Comparison of ENCODE assay signal across 8 mouse cellular contexts in genomic region chr11:94880896-94881840, GRCm38 (mm10). TPM values are rescaled to one million over a fixed set of nuclear protein-coding genes. Genes with fewer than 3 reads are reported as not detected.
DNase-seq lines count a peak whose midpoint lies in the region; ATAC-seq and TF ChIP-seq lines count a peak whose summit lies in the region.

No protein-coding gene starts in this region.

- H3K36me3 ChIP-seq in kidney, adult 2 months (ENCODE audit: control insufficient read depth, insufficient read depth, low read length) = no peaks in the 10 kb centered on the region
- H3K36me3 ChIP-seq in heart, postnatal 0 days (replicated peaks; ENCODE audit: control insufficient read depth, insufficient read depth, low read length) = no peaks in the 10 kb centered on the region
- no peaks in the 10 kb centered on the region for H3K36me3 ChIP-seq in midbrain, embryonic 14.5 days (ENCODE audit: control insufficient read depth, insufficient read depth, low read length)

- DNase-seq in kidney, postnatal 14 days = peak; percentile 37
- no peak for DNase-seq in kidney, adult 2 months
- DNase-seq in embryo, embryonic 11 days = peak; percentile 79
- no peak for DNase-seq in heart, postnatal 0 days (ENCODE audit: low spot score)
- peak; percentile 52 for DNase-seq in midbrain, embryonic 14.5 days
- DNase-seq in urinary bladder, postnatal 10 days (ENCODE audit: low spot score) = no peak
- DNase-seq in cerebellum, adult 11-12 months = no peak

- H3K27ac ChIP-seq in kidney, adult 2 months (ENCODE audit: insufficient read depth, low read depth, low read length) = no peak overlapping the region
- peak overlapping the region; percentile 73 for H3K27ac ChIP-seq in heart, postnatal 0 days (ENCODE audit: low read depth)
- no peak overlapping the region for H3K27ac ChIP-seq in midbrain, embryonic 14.5 days (replicated peaks; ENCODE audit: low read depth, low read length)

- no peaks in the 10 kb centered on the region for H3K4me1 ChIP-seq in kidney, adult 2 months (ENCODE audit: control insufficient read depth, insufficient read depth, low read length)
- H3K4me1 ChIP-seq in heart, postnatal 0 days (ENCODE audit: control insufficient read depth, insufficient read depth) = 0 out of 2 replicates have a peak, but pooled peaks cover 8% of the 10 kb centered on the region
- peaks cover 5% of the 10 kb centered on the region; the same call in 1 of the 2 replicates for H3K4me1 ChIP-seq in midbrain, embryonic 14.5 days (ENCODE audit: control insufficient read depth, insufficient read depth, low read length)

- peak overlapping the region; percentile 57 for H3K4me2 ChIP-seq in heart, postnatal 0 days (ENCODE audit: low read depth, low read length)
- peak overlapping the region; percentile 50 for H3K4me2 ChIP-seq in midbrain, embryonic 14.5 days (ENCODE audit: low read length)

- H3K9me3 ChIP-seq in heart, postnatal 0 days (replicated peaks; ENCODE audit: control insufficient read depth, low read length) = no peaks in the 10 kb centered on the region
- H3K9me3 ChIP-seq in midbrain, embryonic 14.5 days (ENCODE audit: control insufficient read depth, low read length) = no peaks in the 10 kb centered on the region

- peak overlapping the region; percentile 41; the same call in 1 of the 2 replicates for H3K9ac ChIP-seq in heart, postnatal 0 days (replicated peaks; ENCODE audit: low read depth, low read length)
- no peak overlapping the region; the same call in 1 of the 2 replicates for H3K9ac ChIP-seq in midbrain, embryonic 14.5 days (replicated peaks; ENCODE audit: low read length)

- TF ChIP-seq EP300 in heart, postnatal 0 days (IDR thresholded peaks at IDR 0.05; ENCODE audit: low read depth) = no peak

- no peak for TF ChIP-seq CTCF in kidney, adult 2 months (conservative IDR thresholded peaks at IDR 0.05; ENCODE audit: insufficient read depth, insufficient read length, low read depth, low read length)
- TF ChIP-seq CTCF in heart, postnatal 0 days (IDR thresholded peaks at IDR 0.05; ENCODE audit: low read depth) = no peak

- no peak overlapping the region for H3K4me3 ChIP-seq in kidney, adult 2 months (ENCODE audit: insufficient read depth, low read depth, low read length)
- peak overlapping the region; percentile 22 for H3K4me3 ChIP-seq in heart, postnatal 0 days (ENCODE audit: low read depth, low read length)
- peak overlapping the region; percentile 20 for H3K4me3 ChIP-seq in midbrain, embryonic 14.5 days (replicated peaks; ENCODE audit: low read depth, low read length)

- 15% methylated on average over 27 of the region's 27 CpGs for WGBS in kidney, adult 2 months
- 8% methylated on average over 27 of the region's 27 CpGs for WGBS in heart, postnatal 0 days
- WGBS in midbrain, embryonic 14.5 days = 4% methylated on average over 27 of the region's 27 CpGs

- no peak for TF ChIP-seq POLR2A in kidney, adult 2 months (IDR thresholded peaks at IDR 0.05; ENCODE audit: low read depth, low read length)

- peak; percentile 21; the same call in 1 of the 2 replicates for ATAC-seq in heart, postnatal 0 days (ENCODE audit: insufficient read depth, low read depth)
- ATAC-seq in midbrain, embryonic 14.5 days (ENCODE audit: low FRiP score, low TSS enrichment) = no peak
- no peak for ATAC-seq in activated CD4-positive, CD25-positive, alpha-beta regulatory T cell, adult 4 months

- H3K27me3 ChIP-seq in kidney, adult 2 months (replicated peaks; ENCODE audit: control insufficient read depth, insufficient read depth, low read length) = no peaks in the 10 kb centered on the region
- H3K27me3 ChIP-seq in heart, postnatal 0 days (ENCODE audit: control insufficient read depth, insufficient read depth, low read length) = peaks cover 42% of the 10 kb centered on the region
- H3K27me3 ChIP-seq in midbrain, embryonic 14.5 days (ENCODE audit: control insufficient read depth, insufficient read depth, low read length) = peaks cover 29% of the 10 kb centered on the region

RNA-seq across cellular contexts. Expression of gene Col1a1, which starts 54.9 kb away (rescaled TPM):
- 25.3 and 29.6 TPM in 2 replicates for polyA plus RNA-seq in kidney, adult 2 months (2012; rRNA removed)
- total RNA-seq in heart, postnatal 0 days (2014; rRNA removed; ENCODE audit: low replicate concordance) = 263 and 322 TPM in 2 replicates
- polyA plus RNA-seq in heart, postnatal 0 days (2015; fragmentation: Nextera tagmentation; extraction: Ambion mirVana) = 334 and 345 TPM in 2 replicates
- polyA plus RNA-seq in midbrain, embryonic 14.5 days (2014; fragmentation: Nextera tagmentation; extraction: Ambion mirVana) = 0.98 and 64.7 TPM in 2 replicates
- polyA plus RNA-seq in activated CD4-positive, CD25-positive, alpha-beta regulatory T cell, adult 4 months (2017; shearing (Covaris generic)) = under 1 TPM; 0.10 to 0.61 TPM

Comparison
In these comparisons a context has a peak if more than half of its experiments do, and no peak if none do; other contexts are left out.
1. DNase-seq: peak in kidney, postnatal 14 days (single experiment), embryo, embryonic 11 days (single experiment) and midbrain, embryonic 14.5 days (single experiment); none in kidney, adult 2 months (single experiment), heart, postnatal 0 days (single experiment), urinary bladder, postnatal 10 days (single experiment) and cerebellum, adult 11-12 months (single experiment).